In the genomic region with DNA sequence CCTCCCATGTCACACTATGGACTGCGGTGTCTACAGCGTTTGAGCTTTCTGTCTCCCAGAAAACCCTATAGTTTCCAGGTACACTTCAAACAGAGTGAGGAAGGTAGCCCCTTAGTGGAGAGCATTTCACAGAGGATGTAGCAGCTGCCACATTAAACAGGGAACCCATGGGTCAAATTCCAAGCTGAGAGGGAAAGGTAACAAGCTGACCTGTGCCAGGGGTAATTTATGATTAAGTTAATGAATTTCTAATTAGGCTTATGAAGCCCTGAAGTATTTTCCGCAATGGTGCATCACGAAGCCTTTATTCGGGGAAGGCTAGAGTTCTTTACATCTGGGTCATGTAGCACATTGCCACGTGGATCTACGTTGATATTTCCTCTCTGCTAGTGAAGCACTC, we compare ENCODE assay signal across 24 mouse cellular contexts. TPM values are rescaled to one million over a fixed set of nuclear protein-coding genes. Genes with fewer than 3 reads are reported as not detected.
A peak's percentile ranks its signal among the peaks of the same experiment; 100 is the strongest.
DNase-seq lines count a peak whose midpoint lies in the region; ATAC-seq and TF ChIP-seq lines count a peak whose summit lies in the region.
"Had no signal": no experiment of that assay in that cellular context is flagged by ENCODE, and none has a peak within 500 bp of the region (broad histone marks: within the 10 kb centered on the region; RNA-seq: fewer than 3 reads in every experiment).

No protein-coding gene starts in this region.

- no peak for TF ChIP-seq POLR2A in kidney, adult 2 months (IDR thresholded peaks at IDR 0.05; ENCODE audit: low read depth, low read length)

- no peaks in the 10 kb centered on the region for H3K27me3 ChIP-seq in kidney, adult 2 months (replicated peaks; ENCODE audit: control insufficient read depth, insufficient read depth, low read length)
- no peaks in the 10 kb centered on the region for H3K27me3 ChIP-seq in kidney, embryonic 15.5 days
- no peaks in the 10 kb centered on the region for H3K27me3 ChIP-seq in midbrain, embryonic 14.5 days (ENCODE audit: control insufficient read depth, insufficient read depth, low read length)
- H3K27me3 ChIP-seq in midbrain, embryonic 13.5 days = no peaks in the 10 kb centered on the region
- H3K27me3 ChIP-seq: embryonic facial prominence, embryonic 12.5 days; embryonic facial prominence, embryonic 15.5 days; heart, embryonic 13.5 days had no signal

- H3K9ac ChIP-seq in kidney, embryonic 15.5 days = no peak overlapping the region
- H3K9ac ChIP-seq in midbrain, embryonic 14.5 days (replicated peaks; ENCODE audit: low read length) = no peak overlapping the region
- H3K9ac ChIP-seq in midbrain, embryonic 13.5 days (replicated peaks) = no peak overlapping the region
- H3K9ac ChIP-seq: embryonic facial prominence, embryonic 12.5 days; embryonic facial prominence, embryonic 15.5 days; forebrain, postnatal 0 days; heart, embryonic 13.5 days; hindbrain, embryonic 14.5 days had no signal

- no peak for TF ChIP-seq CTCF in kidney, adult 2 months (conservative IDR thresholded peaks at IDR 0.05; ENCODE audit: insufficient read depth, insufficient read length, low read depth, low read length)

- no peak for ATAC-seq in kidney, embryonic 15.5 days (replicated peaks; ENCODE audit: low FRiP score)
- ATAC-seq in midbrain, embryonic 14.5 days (ENCODE audit: low FRiP score, low TSS enrichment) = no peak
- ATAC-seq in midbrain, embryonic 13.5 days = no peak
- ATAC-seq: CD4-positive, CD25-positive, alpha-beta regulatory T cell, adult 4 months had no signal

- 51% methylated on average over 7 of the region's 7 CpGs for WGBS in kidney, adult 2 months
- 69% methylated on average over 7 of the region's 7 CpGs for WGBS in kidney, embryonic 15.5 days
- WGBS in midbrain, embryonic 14.5 days = 76% methylated on average over 7 of the region's 7 CpGs
- WGBS in midbrain, embryonic 13.5 days = 79% methylated on average over 7 of the region's 7 CpGs

- DNase-seq in kidney, adult 2 months = peak; percentile 59
- DNase-seq in kidney, postnatal 10 days = no peak
- DNase-seq in kidney, postnatal 14 days = peak; percentile 8
- DNase-seq in midbrain, embryonic 14.5 days = no peak
- DNase-seq: adrenal gland, adult 2 months; adrenal gland, postnatal 14 days; cerebellum, adult 11 months; cerebellum, adult 2 months; cerebellum, adult 9-11 months; cerebellum, postnatal 25 days; forebrain, postnatal 0 days; gastrocnemius, adult 2 months; gastrocnemius, postnatal 14 days; heart, adult 18-20 months; heart, postnatal 14 days; heart, postnatal 4 days had no signal

- no peak overlapping the region for H3K27ac ChIP-seq in kidney, adult 2 months (ENCODE audit: insufficient read depth, low read depth, low read length)
- no peak overlapping the region for H3K27ac ChIP-seq in kidney, embryonic 15.5 days
- 0 out of 2 replicates have a peak overlapping the region, but pooled peaks have one; percentile 64 for H3K27ac ChIP-seq in midbrain, embryonic 14.5 days (replicated peaks; ENCODE audit: low read depth, low read length)
- no peak overlapping the region for H3K27ac ChIP-seq in midbrain, embryonic 13.5 days
- H3K27ac ChIP-seq: embryonic facial prominence, embryonic 12.5 days; embryonic facial prominence, embryonic 15.5 days; gastrocnemius, adult 2 months; heart, embryonic 10.5 days; heart, embryonic 13.5 days; hindbrain, embryonic 14.5 days had no signal

- H3K4me1 ChIP-seq in kidney, adult 2 months (ENCODE audit: control insufficient read depth, insufficient read depth, low read length) = no peaks in the 10 kb centered on the region; the same call in 1 of the 2 replicates
- H3K4me1 ChIP-seq in kidney, embryonic 15.5 days = no peaks in the 10 kb centered on the region
- 0 out of 2 replicates have a peak, but pooled peaks cover 9% of the 10 kb centered on the region for H3K4me1 ChIP-seq in midbrain, embryonic 14.5 days (ENCODE audit: control insufficient read depth, insufficient read depth, low read length)
- H3K4me1 ChIP-seq in midbrain, embryonic 13.5 days (replicated peaks) = peaks cover 14% of the 10 kb centered on the region
- H3K4me1 ChIP-seq: embryonic facial prominence, embryonic 12.5 days; embryonic facial prominence, embryonic 15.5 days; heart, embryonic 10.5 days; heart, embryonic 13.5 days had no signal

- no peak overlapping the region for H3K4me2 ChIP-seq in kidney, embryonic 15.5 days
- no peak overlapping the region for H3K4me2 ChIP-seq in midbrain, embryonic 14.5 days (ENCODE audit: low read length)
- no peak overlapping the region for H3K4me2 ChIP-seq in midbrain, embryonic 13.5 days (replicated peaks)
- H3K4me2 ChIP-seq: embryonic facial prominence, embryonic 12.5 days; embryonic facial prominence, embryonic 15.5 days; heart, embryonic 13.5 days; hindbrain, embryonic 14.5 days had no signal

- no peak overlapping the region for H3K4me3 ChIP-seq in kidney, adult 2 months (ENCODE audit: insufficient read depth, low read depth, low read length)
- H3K4me3 ChIP-seq in kidney, embryonic 15.5 days (replicated peaks) = no peak overlapping the region
- H3K4me3 ChIP-seq in midbrain, embryonic 14.5 days (replicated peaks; ENCODE audit: low read depth, low read length) = no peak overlapping the region
- no peak overlapping the region for H3K4me3 ChIP-seq in midbrain, embryonic 13.5 days (replicated peaks)
- H3K4me3 ChIP-seq: embryonic facial prominence, embryonic 12.5 days; embryonic facial prominence, embryonic 15.5 days; gastrocnemius, adult 2 months; heart, embryonic 10.5 days; heart, embryonic 13.5 days had no signal

- H3K9me3 ChIP-seq in kidney, embryonic 15.5 days (replicated peaks) = no peaks in the 10 kb centered on the region
- H3K9me3 ChIP-seq in midbrain, embryonic 14.5 days (ENCODE audit: control insufficient read depth, low read length) = no peaks in the 10 kb centered on the region
- H3K9me3 ChIP-seq in midbrain, embryonic 13.5 days = no peaks in the 10 kb centered on the region
- H3K9me3 ChIP-seq: embryonic facial prominence, embryonic 12.5 days; embryonic facial prominence, embryonic 15.5 days; heart, embryonic 10.5 days; heart, embryonic 13.5 days had no signal

- no peaks in the 10 kb centered on the region for H3K36me3 ChIP-seq in kidney, adult 2 months (ENCODE audit: control insufficient read depth, insufficient read depth, low read length)
- H3K36me3 ChIP-seq in kidney, embryonic 15.5 days = no peaks in the 10 kb centered on the region
- no peaks in the 10 kb centered on the region for H3K36me3 ChIP-seq in midbrain, embryonic 14.5 days (ENCODE audit: control insufficient read depth, insufficient read depth, low read length)
- H3K36me3 ChIP-seq in midbrain, embryonic 13.5 days = no peaks in the 10 kb centered on the region
- H3K36me3 ChIP-seq: embryonic facial prominence, embryonic 12.5 days; embryonic facial prominence, embryonic 15.5 days; heart, embryonic 10.5 days; heart, embryonic 13.5 days had no signal

RNA-seq across cellular contexts. Expression of a gene that starts 59.7 kb away (rescaled TPM):
- polyA plus RNA-seq in kidney, adult 2 months (2012; rRNA removed) = 20.9 TPM in 2 replicates
- polyA plus RNA-seq in kidney, embryonic 15.5 days (2015; fragmentation: Nextera tagmentation; extraction: Ambion mirVana) = 28.9 and 33.3 TPM in 2 replicates
- 1.1 and 4.6 TPM in 2 replicates for polyA plus RNA-seq in midbrain, embryonic 14.5 days (2014; fragmentation: Nextera tagmentation; extraction: Ambion mirVana)
- polyA plus RNA-seq in midbrain, embryonic 13.5 days (2015; fragmentation: Nextera tagmentation; extraction: Ambion mirVana) = 3.2 and 4.2 TPM in 2 replicates
- polyA plus RNA-seq: CD4-positive, CD25-positive, alpha-beta regulatory T cell, adult 4 months had no signal

Comparison
In these comparisons a context has a peak if more than half of its experiments do, and no peak if none do; other contexts are left out.
1. DNase-seq: peak in kidney, adult 2 months (single experiment) and kidney, postnatal 14 days (single experiment); none in kidney, postnatal 10 days (single experiment) and midbrain, embryonic 14.5 days (single experiment).